Mouse (Mus musculus) stomach, postnatal 0 days (tissue): ENCODE results near the gene Ripor2.

Source experiments
- CTCF ChIP-seq: IDR thresholded peaks from 2 replicates; pipeline ENCODE4 v1.5.1; 2016; ENCODE audit warnings: antibody characterized with exemption, low read depth, mild to moderate bottlenecking, moderate library complexity
- EP300 ChIP-seq: optimal IDR thresholded peaks from 2 replicates; pipeline ENCODE3; 2016; ENCODE audit warnings: antibody characterized with exemption

- TF ChIP-seq CTCF (no peak), EP300 (no peak)
These were observed 5.4 kb downstream of the Ripor2 start for GRCm38 (mm10) chr13:24587192-24587895.
